Mouse (Mus musculus) adrenal gland, adult (tissue): ENCODE measurements around the gene Git2.
A peak's percentile ranks its signal among the peaks of the same experiment; 100 is the strongest.

Experiments
- DNase-seq, 2 experiments: peaks; one replicate each; pipeline ENCODE4 v3.0.0; 2022 to 2023; ENCODE audit warnings: low spot score in 1 of 2; ENCODE audit not compliant: inconsistent age in 2 of 2

Gene Git2

GRCm38 (mm10) chr5:114797253-114797652 lies 21.9 kb upstream of the Git2 start:
- DNase-seq = no peak

GRCm38 (mm10) chr5:114796299-114797012 lies 21.1 kb upstream of the Git2 start:
- DNase-seq = peak; percentile 43 to 68

GRCm38 (mm10) chr5:114795653-114796052 lies 20.3 kb upstream of the Git2 start:
- DNase-seq = no peak

GRCm38 (mm10) chr5:114795231-114795630 lies 19.9 kb upstream of the Git2 start:
- peak; percentile 73 to 92 for DNase-seq

GRCm38 (mm10) chr5:114794609-114795008 lies 19.3 kb upstream of the Git2 start:
- no peak for DNase-seq

GRCm38 (mm10) chr5:114793317-114793716 lies 18.0 kb upstream of the Git2 start:
- peak in 1 of 2 experiments; percentile 64 for DNase-seq

- DNase-seq = peak; percentile 78
Measured at GRCm38 (mm10) chr5:114785196-114785595, 9.9 kb upstream of the Git2 start.

- peak; percentile 65 to 86 for DNase-seq
Measured at GRCm38 (mm10) chr5:114784622-114785165, 9.4 kb upstream of the Git2 start.

- peak; percentile 42 to 72 for DNase-seq
Measured at GRCm38 (mm10) chr5:114783405-114784163, 8.3 kb upstream of the Git2 start.

- no peak for DNase-seq
Measured at GRCm38 (mm10) chr5:114782991-114783390, 7.7 kb upstream of the Git2 start.

GRCm38 (mm10) chr5:114780912-114781311 lies 5.6 kb upstream of the Git2 start:
- no peak for DNase-seq

GRCm38 (mm10) chr5:114779956-114780489 lies 4.7 kb upstream of the Git2 start:
- DNase-seq = no peak

- DNase-seq = no peak
Measured at GRCm38 (mm10) chr5:114776174-114776573, 857 bp upstream of the Git2 start.

GRCm38 (mm10) chr5:114774403-114775051 lies 790 bp downstream of the Git2 start, which contains the start of gene Ankrd13a:
TSS of gene Ankrd13a (plus strand) at chr5:114774677.
- DNase-seq = peak; percentile 93 to 98

GRCm38 (mm10) chr5:114773780-114774179 lies 1.5 kb downstream of the Git2 start:
- DNase-seq = no peak

GRCm38 (mm10) chr5:114773211-114773710 lies 2.1 kb downstream of the Git2 start:
- DNase-seq = peak; percentile 98

- DNase-seq = peak; percentile 74 to 88
Measured at GRCm38 (mm10) chr5:114772456-114773203, 2.7 kb downstream of the Git2 start.

- DNase-seq = peak in 1 of 2 experiments; percentile 48
Measured at GRCm38 (mm10) chr5:114771796-114772195, 3.5 kb downstream of the Git2 start.

GRCm38 (mm10) chr5:114769786-114770185 lies 5.5 kb downstream of the Git2 start:
- DNase-seq = no peak

- DNase-seq = no peak
Measured at GRCm38 (mm10) chr5:114767185-114767584, 8.1 kb downstream of the Git2 start.
